8 mouse cellular contexts compared by ENCODE assay signal in genomic region chr3:102723841-102724570, GRCm38 (mm10). TPM values are rescaled to one million over a fixed set of nuclear protein-coding genes. Genes with fewer than 3 reads are reported as not detected.
DNase-seq lines count a peak whose midpoint lies in the region; ATAC-seq and TF ChIP-seq lines count a peak whose summit lies in the region.

No protein-coding gene starts in this region.

- no peaks in the 10 kb centered on the region for H3K27me3 ChIP-seq in thymus, adult 2 months (ENCODE audit: control insufficient read depth, insufficient read depth, low read length)
- no peaks in the 10 kb centered on the region for H3K27me3 ChIP-seq in stomach, embryonic 16.5 days (ENCODE audit: control insufficient read depth, insufficient read depth, low read length)

- WGBS in thymus, adult 2 months = 5% methylated on average over 6 of the region's 6 CpGs
- WGBS in lung, adult 2 months = 6% methylated on average over 6 of the region's 6 CpGs
- 40% methylated on average over 6 of the region's 6 CpGs for WGBS in stomach, embryonic 16.5 days

- no peak for TF ChIP-seq CTCF in thymus, adult 2 months (IDR thresholded peaks at IDR 0.05; ENCODE audit: borderline replicate concordance, control insufficient read depth, extremely low read depth, insufficient read depth, low read length, poor library complexity)
- no peak for TF ChIP-seq CTCF in gastrocnemius, adult 2 months (IDR thresholded peaks at IDR 0.05)
- no peak for TF ChIP-seq CTCF in lung, adult 2 months (IDR thresholded peaks at IDR 0.05; ENCODE audit: insufficient read depth, low read length)

- peak overlapping the region; percentile 96 for H3K27ac ChIP-seq in thymus, adult 2 months (ENCODE audit: control insufficient read depth, insufficient read depth, low read length)
- peak overlapping the region; percentile 72 for H3K27ac ChIP-seq in gastrocnemius, adult 2 months
- no peak overlapping the region; the same call in 1 of the 2 replicates for H3K27ac ChIP-seq in stomach, embryonic 16.5 days (ENCODE audit: low read length)

- TF ChIP-seq POLR2A in thymus, adult 2 months (IDR thresholded peaks at IDR 0.05; ENCODE audit: control insufficient read depth, extremely low read depth, insufficient read depth, low read length, poor library complexity) = no peak
- no peak for TF ChIP-seq POLR2A in lung, adult 2 months (IDR thresholded peaks at IDR 0.05; ENCODE audit: borderline replicate concordance, extremely low read depth, low read depth, low read length)

- peak overlapping the region; percentile 14 for H3K4me2 ChIP-seq in stomach, embryonic 16.5 days (ENCODE audit: low read depth, low read length)

- no peaks in the 10 kb centered on the region for H3K9me3 ChIP-seq in stomach, embryonic 16.5 days (replicated peaks; ENCODE audit: control insufficient read depth, low read length)

- DNase-seq in thymus, adult 2 months = no peak
- no peak for DNase-seq in thymus, postnatal 14 days
- DNase-seq in gastrocnemius, adult 2 months = peak; percentile 72
- DNase-seq in lung, adult 2 months = peak; percentile 65
- DNase-seq in cerebellum, adult 11 months = no peak
- no peak for DNase-seq in yolk sac, embryonic 10.5 days (ENCODE audit: low spot score)

- H3K36me3 ChIP-seq in thymus, adult 2 months (ENCODE audit: control insufficient read depth, insufficient read depth, low read length) = no peaks in the 10 kb centered on the region
- H3K36me3 ChIP-seq in stomach, embryonic 16.5 days (ENCODE audit: control insufficient read depth, insufficient read depth, low read length) = no peaks in the 10 kb centered on the region

- ATAC-seq in inflammation-experienced regulatory T-cells, adult 6 months = peak; percentile 32
- ATAC-seq in stomach, embryonic 16.5 days (ENCODE audit: insufficient read depth, low FRiP score) = no peak

- intact Hi-C loops in gastrocnemius, adult 2 months (cut with DNase I) = loop anchor here (10.0 kb wide), 1 partner anchor 271 kb away; the partner anchor contains the start of gene Sike1

- H3K9ac ChIP-seq in stomach, embryonic 16.5 days (ENCODE audit: low read length) = peak overlapping the region; percentile 45; the same call in 1 of the 2 replicates

- H3K4me1 ChIP-seq in thymus, adult 2 months (replicated peaks; ENCODE audit: control insufficient read depth, insufficient read depth, low read length) = peaks cover 39% of the 10 kb centered on the region
- H3K4me1 ChIP-seq in lung, adult 2 months (ENCODE audit: control insufficient read depth, insufficient read depth, low read length) = peaks cover 6% of the 10 kb centered on the region
- H3K4me1 ChIP-seq in stomach, embryonic 16.5 days (ENCODE audit: control insufficient read depth, insufficient read depth, low read length) = no peaks in the 10 kb centered on the region

- no peak overlapping the region for H3K4me3 ChIP-seq in thymus, adult 2 months (ENCODE audit: control insufficient read depth, insufficient read depth, low read length)
- H3K4me3 ChIP-seq in gastrocnemius, adult 2 months = peak overlapping the region; percentile 63
- no peak overlapping the region for H3K4me3 ChIP-seq in lung, adult 2 months (replicated peaks; ENCODE audit: extremely low read depth, low read depth, low read length)
- H3K4me3 ChIP-seq in stomach, embryonic 16.5 days (replicated peaks; ENCODE audit: low read length) = no peak overlapping the region

RNA-seq across cellular contexts. Expression of gene Tspan2, which starts 10.3 kb away (rescaled TPM):
- 6.1 and 7.5 TPM in 2 replicates for polyA plus RNA-seq in thymus, adult 2 months (2012; rRNA removed)
- 1 to 10 TPM; 4.3 to 5.2 TPM for total RNA-seq in gastrocnemius, adult 2 months (2021)
- polyA plus RNA-seq in inflammation-experienced regulatory T-cells, adult 6 months (2017; shearing (Covaris generic)) = 1 to 10 TPM in 2 of 3 experiments, under 1 TPM in 1; 0.84 to 3.6 (median 1.5) TPM
- 20.0 and 34.7 TPM in 2 replicates for polyA plus RNA-seq in lung, adult 2 months (2012; rRNA removed)
- polyA plus RNA-seq in stomach, embryonic 16.5 days (2015; fragmentation: Nextera tagmentation; extraction: Ambion mirVana) = 26.3 and 29.5 TPM in 2 replicates

RNA-seq across cellular contexts. Expression of gene Tshb, which starts 58.5 kb away (rescaled TPM):
- polyA plus RNA-seq in thymus, adult 2 months (2012; rRNA removed) = not detected in 2 replicates
- total RNA-seq in gastrocnemius, adult 2 months (2021) = not detected
- under 1 TPM in 1 of 3 experiments, not detected in 2; 0.54 TPM for polyA plus RNA-seq in inflammation-experienced regulatory T-cells, adult 6 months (2017; shearing (Covaris generic))
- polyA plus RNA-seq in lung, adult 2 months (2012; rRNA removed) = 0.38 and 1.5 TPM in 2 replicates
- polyA plus RNA-seq in stomach, embryonic 16.5 days (2015; fragmentation: Nextera tagmentation; extraction: Ambion mirVana) = 0.09 and 0.16 TPM in 2 replicates

Comparison
In these comparisons a context has a peak if more than half of its experiments do, and no peak if none do; other contexts are left out.
1. DNase-seq: peak in gastrocnemius, adult 2 months (single experiment) and lung, adult 2 months (single experiment); none in thymus, adult 2 months (single experiment), thymus, postnatal 14 days (single experiment), cerebellum, adult 11 months (single experiment) and yolk sac, embryonic 10.5 days (single experiment).